Mouse (Mus musculus) left cerebral cortex, adult 8-10 months (tissue): Measurements from ENCODE around the gene Olfr312. TPM values are rescaled to one million over a fixed set of nuclear protein-coding genes. Genes with fewer than 3 reads are reported as not detected.

Experiments
- DNase-seq, 2 experiments: peaks; one replicate each; pipeline ENCODE4 v3.0.0; 2022; ENCODE audit warnings: low spot score in 2 of 2
- total RNA-seq, 4 experiments: library from RNA; stranded (reverse); gene quantifications; 2 replicates each; pipeline ENCODE4 v1.2.4; 2022

Olfr312 gene
- total RNA-seq, 4 experiments from 2014 or later = not detected

DNA sequence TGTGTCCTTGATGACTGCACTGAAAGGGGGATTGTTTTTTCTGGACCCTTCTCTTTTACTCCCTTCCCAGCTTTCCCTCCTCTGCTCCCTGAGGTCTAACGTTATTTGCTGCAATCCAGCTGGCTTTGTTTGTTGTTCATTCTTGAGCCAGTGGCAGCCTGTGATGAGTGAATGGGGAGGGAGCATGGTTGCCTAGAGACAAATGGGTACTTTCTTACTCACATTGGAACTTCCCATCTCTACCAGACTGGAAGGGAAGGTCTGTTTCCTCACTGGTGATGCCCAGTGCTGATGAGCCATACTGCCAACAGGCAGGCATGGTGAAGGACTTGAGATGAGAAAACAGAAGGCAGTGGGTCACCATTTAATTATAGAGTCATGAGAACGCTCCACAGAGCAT lies 20.7 kb downstream of the Olfr312 start:
- no peak for DNase-seq

DNA sequence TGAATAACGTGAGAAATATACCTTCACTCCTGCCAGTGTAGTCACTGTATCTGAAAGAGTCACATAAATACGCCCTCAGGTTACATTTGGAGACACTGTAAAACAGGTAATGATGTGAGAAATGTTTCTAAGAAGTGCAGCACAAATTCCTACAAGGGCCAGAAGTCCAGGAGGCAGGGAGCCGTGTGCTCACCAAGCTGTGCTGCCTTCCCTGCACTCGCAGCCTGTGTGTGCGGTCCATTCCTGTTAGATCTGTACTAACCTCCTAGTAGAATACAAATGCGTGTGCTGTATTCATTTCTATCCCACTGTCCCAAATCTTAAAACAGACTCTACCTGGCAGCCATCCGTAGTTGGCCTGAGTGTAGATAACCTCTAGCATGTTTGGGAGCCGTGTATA lies 31.7 kb downstream of the Olfr312 start:
- no peak for DNase-seq

DNA sequence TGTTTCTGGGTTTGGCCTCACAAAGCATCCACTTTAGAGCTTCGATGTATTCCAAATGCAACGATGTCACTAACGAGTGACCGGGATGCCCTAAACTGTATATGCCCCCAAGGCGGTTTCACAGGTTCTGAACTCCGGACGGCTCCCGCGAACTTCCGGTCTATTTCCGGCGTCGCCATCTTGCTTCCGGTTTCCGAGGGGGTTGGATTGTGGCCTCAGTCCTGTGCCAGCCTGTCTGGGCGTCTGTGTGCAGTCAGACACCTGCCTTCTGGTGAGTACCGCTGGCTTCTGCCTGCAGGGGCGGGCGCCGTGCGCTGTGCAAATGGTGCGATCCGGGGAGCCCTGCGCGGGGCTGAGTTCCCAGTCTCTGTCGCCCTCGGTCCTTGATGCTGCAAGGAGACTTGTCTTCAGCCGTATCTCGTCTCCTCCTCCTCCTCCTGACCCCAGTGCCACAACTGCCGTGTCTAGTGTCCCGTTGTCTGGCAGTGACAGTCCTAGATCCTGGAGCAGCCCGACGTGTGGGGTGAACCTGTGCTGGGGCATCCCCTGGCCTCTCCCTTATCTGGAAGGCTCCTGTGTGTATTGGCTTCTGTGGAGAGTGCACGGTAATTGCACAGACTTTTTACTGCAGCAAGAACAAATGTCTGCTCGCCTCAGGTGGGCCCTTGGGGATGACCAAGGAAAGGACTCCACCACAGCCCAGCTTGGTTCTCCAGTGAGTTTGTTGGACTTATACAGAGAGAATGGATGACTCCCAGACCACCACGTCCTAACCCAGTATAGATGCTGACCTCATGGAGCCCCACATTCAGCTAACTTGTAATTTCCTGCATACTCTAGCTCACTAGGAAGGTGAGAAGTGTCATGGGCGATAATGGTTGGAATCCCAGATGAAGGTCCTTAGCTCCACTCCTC lies 38.3 kb downstream of the Olfr312 start, which contains the start of gene 2810021J22Rik:
Gene 2810021J22Rik, plus strand, starts transcription at position 178 of the 915 bp plus-strand sequence.
- DNase-seq = peak; percentile 63 to 73

DNA sequence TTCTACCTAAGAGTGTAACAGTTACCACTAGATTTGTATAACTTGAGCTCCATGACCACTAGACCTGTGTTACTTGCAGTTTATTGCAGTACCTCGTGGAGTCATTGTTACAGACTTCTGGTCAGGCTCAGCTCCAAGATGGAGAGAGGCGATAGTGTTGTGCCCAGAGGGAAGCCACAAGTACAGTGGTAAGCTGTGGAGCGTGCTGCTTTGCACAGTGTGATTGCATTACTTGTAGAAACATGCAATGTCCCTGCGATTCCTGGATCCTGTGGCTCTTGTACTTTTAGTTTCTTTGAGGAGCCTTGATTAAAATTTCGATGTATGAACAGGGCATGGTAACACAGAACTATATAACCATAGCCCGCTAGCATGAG lies 38.9 kb downstream of the Olfr312 start:
- DNase-seq = no peak

DNA sequence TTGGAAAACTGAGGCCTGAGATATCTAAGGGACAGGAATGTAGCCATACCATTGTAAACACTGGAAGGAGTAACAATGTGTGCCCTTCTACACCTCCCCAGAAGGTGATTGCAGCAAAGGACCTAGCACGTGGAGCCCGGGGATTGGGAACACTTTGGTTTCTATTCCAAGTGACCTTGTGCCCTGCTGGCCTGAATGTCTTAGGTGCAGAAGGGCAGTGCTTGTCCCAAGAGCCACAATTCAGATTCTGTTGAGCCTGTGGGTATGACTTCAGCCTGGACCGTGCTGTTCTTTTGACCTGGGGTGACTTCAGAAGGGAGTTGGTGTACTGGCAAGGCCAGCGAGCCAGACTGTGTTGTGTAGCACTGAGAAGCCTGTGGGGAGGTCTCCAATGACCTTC lies 41.9 kb downstream of the Olfr312 start:
- no peak for DNase-seq

DNA sequence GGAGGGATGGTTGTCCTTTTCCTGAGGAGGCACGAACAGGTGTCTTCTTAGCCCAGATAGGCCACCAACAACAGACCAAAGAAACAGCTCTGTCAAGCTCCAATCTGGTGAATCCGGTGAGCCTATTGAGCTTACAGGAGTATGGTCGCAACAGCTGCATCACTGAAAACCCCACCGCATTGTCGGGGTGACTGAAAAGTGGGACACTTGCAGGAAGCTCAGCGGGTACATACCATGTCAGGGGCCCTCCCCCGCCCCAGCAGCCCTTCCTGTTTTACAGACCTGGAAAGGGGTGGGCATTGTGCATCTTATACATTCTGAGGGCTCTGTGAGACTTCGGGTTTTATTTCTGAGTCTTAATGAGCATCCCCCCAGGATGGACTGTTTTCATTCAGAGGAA lies 54.7 kb downstream of the Olfr312 start:
- DNase-seq = no peak

Other genes starting within 250 kb of the Olfr312 start
- gene Olfr324, start 234.1 kb upstream of the Olfr312 start, total RNA-seq = not detected
- gene 2210407C18Rik, start 213.2 kb upstream of the Olfr312 start, total RNA-seq = not detected
- gene Olfr323, start 198.7 kb upstream of the Olfr312 start, total RNA-seq = not detected
- gene Trim58, start 188.8 kb upstream of the Olfr312 start, total RNA-seq = not detected
- gene Olfr322, start 170.5 kb upstream of the Olfr312 start, total RNA-seq = not detected
- not detected for gene Olfr320, start 148.1 kb upstream of the Olfr312 start, total RNA-seq
- gene Olfr319, start 130.1 kb upstream of the Olfr312 start, total RNA-seq = not detected
- gene Olfr318, start 105.2 kb upstream of the Olfr312 start, total RNA-seq = under 1 TPM in 3 of 4 experiments, not detected in 1; 0.09 to 0.13 (median 0.11) TPM
- gene Olfr317, start 90.0 kb upstream of the Olfr312 start, total RNA-seq = under 1 TPM in 2 of 4 experiments, not detected in 2; 0.35 to 0.44 TPM
- 1 to 10 TPM; 1.3 to 2.0 (median 1.7) TPM for gene Olfr316, start 76.5 kb upstream of the Olfr312 start, total RNA-seq
- not detected for gene Olfr315, start 56.0 kb upstream of the Olfr312 start, total RNA-seq
- gene Olfr314, start 46.3 kb upstream of the Olfr312 start, total RNA-seq = not detected
- gene Fam183b, start 27.3 kb upstream of the Olfr312 start, total RNA-seq = 1 to 10 TPM; 1.1 to 3.5 (median 1.6) TPM
- not detected for gene Olfr313, start 14.2 kb upstream of the Olfr312 start, total RNA-seq
- gene Olfr311, start 10.0 kb downstream of the Olfr312 start, total RNA-seq = not detected
- 10 to 100 TPM; 15.6 to 19.3 (median 17.8) TPM for gene Gm12258, start 17.9 kb downstream of the Olfr312 start, total RNA-seq
- gene 2810021J22Rik, start 38.0 kb downstream of the Olfr312 start, total RNA-seq = 10 to 100 TPM in 3 of 4 experiments, 1 to 10 TPM in 1; 7.3 to 14.5 (median 12.3) TPM
- gene Zfp39, start 75.0 kb downstream of the Olfr312 start, total RNA-seq = 10 to 100 TPM in 3 of 4 experiments, 1 to 10 TPM in 1; 9.1 to 11.6 (median 10.4) TPM
- not detected for gene Btnl10, start 88.7 kb downstream of the Olfr312 start, total RNA-seq
- 100 to 1,000 TPM; 448 to 480 (median 462) TPM for gene Rnf187, start 109.7 kb downstream of the Olfr312 start, total RNA-seq
- gene Hist3h2ba, start 119.7 kb downstream of the Olfr312 start, total RNA-seq = 100 to 1,000 TPM in 3 of 4 experiments, 10 to 100 TPM in 1; 96.1 to 129 (median 115) TPM
- 10 to 100 TPM; 54.1 to 63.0 (median 57.1) TPM for gene Hist3h2a, start 125.4 kb downstream of the Olfr312 start, total RNA-seq
- gene Trim17, start 125.4 kb downstream of the Olfr312 start, total RNA-seq = 1 to 10 TPM; 3.7 to 5.0 (median 4.1) TPM
- gene Trim11, start 148.9 kb downstream of the Olfr312 start, total RNA-seq = 10 to 100 TPM; 22.6 to 27.6 (median 26.7) TPM